Mouse (Mus musculus) skeletal muscle tissue, adult 2 months (tissue): ENCODE measurements around the gene Btg2.
A peak's percentile ranks its signal among the peaks of the same experiment; 100 is the strongest.

ENCODE experiments used
- DNase-seq: peaks from one replicate; pipeline ENCODE4 v3.0.0-alpha.2; 2012; ENCODE audit warnings: low read depth, low spot score

The Btg2 gene

GRCm38 (mm10) chr1:134097956-134098725 is 19.2 kb upstream of the Btg2 start:
- DNase-seq, result peak; percentile 75

GRCm38 (mm10) chr1:134097080-134097855 is 18.3 kb upstream of the Btg2 start:
- DNase-seq, result no peak

- DNase-seq, result no peak
Observed at GRCm38 (mm10) chr1:134096264-134096934, 17.5 kb upstream of the Btg2 start.

- DNase-seq, result no peak
Observed at GRCm38 (mm10) chr1:134095721-134096120, 16.8 kb upstream of the Btg2 start.

GRCm38 (mm10) chr1:134095033-134095612 is 16.2 kb upstream of the Btg2 start:
- no peak for DNase-seq

GRCm38 (mm10) chr1:134093771-134094526 is 15.0 kb upstream of the Btg2 start:
- DNase-seq, result peak; percentile 58

GRCm38 (mm10) chr1:134092852-134093770 is 14.2 kb upstream of the Btg2 start:
- DNase-seq, result peak; percentile 97

GRCm38 (mm10) chr1:134092368-134092767 is 13.4 kb upstream of the Btg2 start:
- no peak for DNase-seq

- DNase-seq, result no peak
Observed at GRCm38 (mm10) chr1:134091851-134092250, 12.9 kb upstream of the Btg2 start.

- DNase-seq, result no peak
Observed at GRCm38 (mm10) chr1:134089074-134089473, 10.2 kb upstream of the Btg2 start.

- DNase-seq, result peak; percentile 91
Observed at GRCm38 (mm10) chr1:134086811-134087398, 8.0 kb upstream of the Btg2 start.

- DNase-seq, result no peak
Observed at GRCm38 (mm10) chr1:134086017-134086416, 7.1 kb upstream of the Btg2 start.

- no peak for DNase-seq
Observed at GRCm38 (mm10) chr1:134084128-134084527, 5.2 kb upstream of the Btg2 start.

- no peak for DNase-seq
Observed at GRCm38 (mm10) chr1:134083676-134084075, 4.8 kb upstream of the Btg2 start.

- DNase-seq, result peak; percentile 84
Observed at GRCm38 (mm10) chr1:134082987-134083516, 4.1 kb upstream of the Btg2 start.

- no peak for DNase-seq
Observed at GRCm38 (mm10) chr1:134080881-134081450, 2.0 kb upstream of the Btg2 start.

- DNase-seq, result no peak
Observed at GRCm38 (mm10) chr1:134080406-134080805, 1.5 kb upstream of the Btg2 start.

GRCm38 (mm10) chr1:134079477-134080163 is 700 bp upstream of the Btg2 start:
- peak; percentile 66 for DNase-seq
